9 mouse cellular contexts compared by ENCODE assay signal in genomic region chr16:55555821-55556535, GRCm38 (mm10).
DNase-seq lines count a peak whose midpoint lies in the region; ATAC-seq and TF ChIP-seq lines count a peak whose summit lies in the region.
"Had no signal": no experiment of that assay in that cellular context is flagged by ENCODE, and none has a peak within 500 bp of the region (broad histone marks: within the 10 kb centered on the region; RNA-seq: fewer than 3 reads in every experiment).

No protein-coding gene starts in this region.

- TF ChIP-seq POLR2A in thymus, adult 2 months (IDR thresholded peaks at IDR 0.05; ENCODE audit: control insufficient read depth, extremely low read depth, insufficient read depth, low read length, poor library complexity) = no peak

- peak overlapping the region; percentile 27 for H3K4me3 ChIP-seq in left cerebral cortex, adult 2 months
- peak overlapping the region; percentile 9 for H3K4me3 ChIP-seq in hindbrain, embryonic 13.5 days
- H3K4me3 ChIP-seq in neural tube, embryonic 15.5 days (replicated peaks) = no peak overlapping the region
- H3K4me3 ChIP-seq in thymus, adult 2 months (ENCODE audit: control insufficient read depth, insufficient read depth, low read length) = no peak overlapping the region
- H3K4me3 ChIP-seq: liver, embryonic 13.5 days had no signal

- ATAC-seq in hindbrain, embryonic 13.5 days (ENCODE audit: low FRiP score) = peak; percentile 91
- ATAC-seq in neural tube, embryonic 15.5 days (ENCODE audit: low FRiP score) = peak; percentile 88
- no peak for ATAC-seq in megakaryocyte-erythroid progenitor cell, adult 5-6 weeks (replicated peaks; ENCODE audit: low FRiP score, low TSS enrichment, poor library complexity, severe bottlenecking)

- peak overlapping the region; percentile 49 for H3K4me2 ChIP-seq in hindbrain, embryonic 13.5 days
- peak overlapping the region; percentile 44 for H3K4me2 ChIP-seq in neural tube, embryonic 15.5 days
- H3K4me2 ChIP-seq: liver, embryonic 13.5 days had no signal

- H3K9me3 ChIP-seq in hindbrain, embryonic 13.5 days = no peaks in the 10 kb centered on the region
- H3K9me3 ChIP-seq in neural tube, embryonic 15.5 days (replicated peaks) = no peaks in the 10 kb centered on the region
- H3K9me3 ChIP-seq: liver, embryonic 13.5 days had no signal

- 22% methylated on average over 10 of the region's 10 CpGs for WGBS in hindbrain, embryonic 13.5 days
- 14% methylated on average over 10 of the region's 10 CpGs for WGBS in neural tube, embryonic 15.5 days
- 83% methylated on average over 10 of the region's 10 CpGs for WGBS in thymus, adult 2 months

- H3K9ac ChIP-seq in hindbrain, embryonic 13.5 days = peak overlapping the region; percentile 46; the same call in 1 of the 2 replicates
- no peak overlapping the region for H3K9ac ChIP-seq in neural tube, embryonic 15.5 days (replicated peaks)
- H3K9ac ChIP-seq: liver, embryonic 13.5 days had no signal

- H3K36me3 ChIP-seq in hindbrain, embryonic 13.5 days = no peaks in the 10 kb centered on the region
- no peaks in the 10 kb centered on the region for H3K36me3 ChIP-seq in neural tube, embryonic 15.5 days
- H3K36me3 ChIP-seq in thymus, adult 2 months (ENCODE audit: control insufficient read depth, insufficient read depth, low read length) = no peaks in the 10 kb centered on the region
- H3K36me3 ChIP-seq: liver, embryonic 13.5 days had no signal

- no peaks in the 10 kb centered on the region for H3K27me3 ChIP-seq in hindbrain, embryonic 13.5 days
- no peaks in the 10 kb centered on the region for H3K27me3 ChIP-seq in neural tube, embryonic 15.5 days (replicated peaks)
- H3K27me3 ChIP-seq in thymus, adult 2 months (ENCODE audit: control insufficient read depth, insufficient read depth, low read length) = no peaks in the 10 kb centered on the region
- H3K27me3 ChIP-seq: liver, embryonic 13.5 days had no signal

- no peak overlapping the region for H3K27ac ChIP-seq in left cerebral cortex, adult 2 months
- H3K27ac ChIP-seq in hindbrain, embryonic 13.5 days = peak overlapping the region; percentile 35
- H3K27ac ChIP-seq in neural tube, embryonic 15.5 days (replicated peaks) = peak overlapping the region; percentile 34
- no peak overlapping the region for H3K27ac ChIP-seq in thymus, adult 2 months (ENCODE audit: control insufficient read depth, insufficient read depth, low read length)
- H3K27ac ChIP-seq: liver, embryonic 13.5 days had no signal

- intact Hi-C loops in left cerebral cortex, adult 2 months (cut with DNase I) = no loop called here
- intact Hi-C loops in left cerebral cortex, postnatal 36 days (cut with DNase I) = loop anchor here (10.0 kb wide), 1 partner anchor 279 kb away; the partner anchor contains the start of gene Nfkbiz

- no peak for TF ChIP-seq CTCF in left cerebral cortex, adult 2 months (IDR thresholded peaks at IDR 0.05)
- TF ChIP-seq CTCF in thymus, adult 2 months (IDR thresholded peaks at IDR 0.05; ENCODE audit: borderline replicate concordance, control insufficient read depth, extremely low read depth, insufficient read depth, low read length, poor library complexity) = no peak

- peaks cover 11% of the 10 kb centered on the region for H3K4me1 ChIP-seq in hindbrain, embryonic 13.5 days (replicated peaks)
- peaks cover 12% of the 10 kb centered on the region for H3K4me1 ChIP-seq in neural tube, embryonic 15.5 days
- H3K4me1 ChIP-seq in thymus, adult 2 months (replicated peaks; ENCODE audit: control insufficient read depth, insufficient read depth, low read length) = no peaks in the 10 kb centered on the region
- H3K4me1 ChIP-seq: liver, embryonic 13.5 days had no signal

- DNase-seq in left cerebral cortex, adult 2 months (ENCODE audit: extremely low spot score in 1 of 2, low spot score in 2 of 2) = no peak
- DNase-seq in left cerebral cortex, postnatal 36 days (ENCODE audit: low spot score in 2 of 2) = no peak
- DNase-seq in embryo, embryonic 11 days = peak; percentile 60
- DNase-seq in spleen, postnatal 10 days (ENCODE audit: low spot score in 2 of 2) = no peak
- DNase-seq in thymus, adult 2 months = no peak

Comparison
In these comparisons a context has a peak if more than half of its experiments do, and no peak if none do; other contexts are left out.
1. H3K27ac ChIP-seq: peak in hindbrain, embryonic 13.5 days (single experiment) and neural tube, embryonic 15.5 days (single experiment); none in left cerebral cortex, adult 2 months (single experiment) and thymus, adult 2 months (single experiment).
2. H3K4me3 ChIP-seq: peak in left cerebral cortex, adult 2 months (single experiment) and hindbrain, embryonic 13.5 days (single experiment); none in neural tube, embryonic 15.5 days (single experiment) and thymus, adult 2 months (single experiment).